Mouse (Mus musculus) cerebellum, adult 9-10 months (tissue): ENCODE results near the gene Luc7l2.
"Not testable (repeated sequence)": the region's sequence is repeated elsewhere in the genome, so short reads cannot be mapped to it uniquely, and the experiment has no call there.

Experiments
- DNase-seq: peaks from one replicate; pipeline ENCODE4 v3.0.0; 2022

The Luc7l2 gene

GRCm38 (mm10) chr6:38551062-38551988 is at the start of gene Luc7l2:
Luc7l2 (plus strand) TSS chr6:38551334.
- peak; percentile 98 for DNase-seq

- no peak for DNase-seq
Measured at GRCm38 (mm10) chr6:38512096-38512495, 39.0 kb upstream of the Luc7l2 start.

GRCm38 (mm10) chr6:38512830-38513229 is 38.3 kb upstream of the Luc7l2 start:
- DNase-seq = no peak

GRCm38 (mm10) chr6:38515201-38515600 is 35.9 kb upstream of the Luc7l2 start:
- no peak for DNase-seq

- DNase-seq = no peak
Measured at GRCm38 (mm10) chr6:38523851-38524250, 27.3 kb upstream of the Luc7l2 start.

- peak; percentile 58 for DNase-seq
Measured at GRCm38 (mm10) chr6:38531211-38531820, 19.8 kb upstream of the Luc7l2 start.

- peak; percentile 67 for DNase-seq
Measured at GRCm38 (mm10) chr6:38532500-38533420, 18.4 kb upstream of the Luc7l2 start.

GRCm38 (mm10) chr6:38533428-38534405 is 17.4 kb upstream of the Luc7l2 start, which contains the start of gene Fmc1:
Fmc1 (plus strand) TSS chr6:38533502.
- peak; percentile 100 for DNase-seq

- DNase-seq = peak; percentile 98
Measured at GRCm38 (mm10) chr6:38534640-38535365, 16.3 kb upstream of the Luc7l2 start.

- DNase-seq = no peak
Measured at GRCm38 (mm10) chr6:38535366-38535690, 15.8 kb upstream of the Luc7l2 start.

GRCm38 (mm10) chr6:38535788-38536187 is 15.3 kb upstream of the Luc7l2 start:
- DNase-seq = peak; percentile 38

GRCm38 (mm10) chr6:38544141-38544540 is 7.0 kb upstream of the Luc7l2 start:
- not testable (repeated sequence) for DNase-seq

GRCm38 (mm10) chr6:38547005-38547404 is 4.1 kb upstream of the Luc7l2 start:
- not testable (repeated sequence) for DNase-seq

GRCm38 (mm10) chr6:38547707-38548106 is 3.4 kb upstream of the Luc7l2 start:
- peak; percentile 35 for DNase-seq

- not testable (repeated sequence) for DNase-seq
Measured at GRCm38 (mm10) chr6:38548595-38548994, 2.5 kb upstream of the Luc7l2 start.

- peak; percentile 56 for DNase-seq
Measured at GRCm38 (mm10) chr6:38549840-38550239, 1.3 kb upstream of the Luc7l2 start.

- DNase-seq = no peak
Measured at GRCm38 (mm10) chr6:38550250-38551061, 678 bp upstream of the Luc7l2 start.

- DNase-seq = peak; percentile 99
Measured at GRCm38 (mm10) chr6:38551989-38552635, 978 bp downstream of the Luc7l2 start.

GRCm38 (mm10) chr6:38552636-38553000 is 1.5 kb downstream of the Luc7l2 start:
- no peak for DNase-seq

- DNase-seq = no peak
Measured at GRCm38 (mm10) chr6:38576096-38576495, 25.0 kb downstream of the Luc7l2 start.
